Mouse (Mus musculus) bone marrow, adult 2 months (tissue): ENCODE data around the gene Ptk6. TPM values are rescaled to one million over a fixed set of nuclear protein-coding genes. Genes with fewer than 3 reads are reported as not detected.

Experiments
- H3K27ac ChIP-seq: fragments of 200-500 bp; 2 replicates; pipeline ENCODE4 v1.5.1; 2012; ENCODE audit warnings: low read depth, mild to moderate bottlenecking, control low read depth, inconsistent platforms, low read length; ENCODE audit not compliant: control insufficient read depth, poor library complexity, insufficient read depth
- H3K4me1 ChIP-seq: fragments of 200-500 bp; 2 replicates; pipeline ENCODE4 v1.6.1; 2011; ENCODE audit warnings: low read length; ENCODE audit not compliant: control insufficient read depth, insufficient read depth
- H3K4me3 ChIP-seq: fragments of 200-500 bp; replicated peaks from 2 replicates; pipeline ENCODE3; 2011; ENCODE audit warnings: mild to moderate bottlenecking, low read depth, low read length, control low read depth; ENCODE audit not compliant: control insufficient read depth
- CTCF ChIP-seq: fragments of 200-500 bp; IDR thresholded peaks from 2 replicates; pipeline ENCODE4 v1.5.1; 2011; ENCODE audit warnings: low read length, control low read depth; ENCODE audit not compliant: control insufficient read depth, insufficient read depth
- POLR2A ChIP-seq: fragments of 200-500 bp; IDR thresholded peaks from 2 replicates; pipeline ENCODE4 v1.6.1; 2011; ENCODE audit warnings: low read depth, mild to moderate bottlenecking, control low read depth, low read length, borderline replicate concordance; ENCODE audit not compliant: control insufficient read depth
- WGBS: fragments of 180-500 bp; shearing (Covaris S2); methylation state at CpG from one replicate; pipeline ENCODE4 v1.1.7; 2018; 5-methylcytosine and 5-hydroxymethylcytosine counted together
- polyA plus RNA-seq: library from polyadenylated mRNA; stranded (reverse); fragments of >200 nt; gene quantifications from 2 replicates; pipeline ENCODE4 v1.2.4, GENCODE M21; 2011; ENCODE audit warnings: low replicate concordance; ENCODE audit not compliant: missing spikeins, insufficient read depth, insufficient read length

Gene Ptk6
- polyA plus RNA-seq, 1 experiment, result not detected

DNA sequence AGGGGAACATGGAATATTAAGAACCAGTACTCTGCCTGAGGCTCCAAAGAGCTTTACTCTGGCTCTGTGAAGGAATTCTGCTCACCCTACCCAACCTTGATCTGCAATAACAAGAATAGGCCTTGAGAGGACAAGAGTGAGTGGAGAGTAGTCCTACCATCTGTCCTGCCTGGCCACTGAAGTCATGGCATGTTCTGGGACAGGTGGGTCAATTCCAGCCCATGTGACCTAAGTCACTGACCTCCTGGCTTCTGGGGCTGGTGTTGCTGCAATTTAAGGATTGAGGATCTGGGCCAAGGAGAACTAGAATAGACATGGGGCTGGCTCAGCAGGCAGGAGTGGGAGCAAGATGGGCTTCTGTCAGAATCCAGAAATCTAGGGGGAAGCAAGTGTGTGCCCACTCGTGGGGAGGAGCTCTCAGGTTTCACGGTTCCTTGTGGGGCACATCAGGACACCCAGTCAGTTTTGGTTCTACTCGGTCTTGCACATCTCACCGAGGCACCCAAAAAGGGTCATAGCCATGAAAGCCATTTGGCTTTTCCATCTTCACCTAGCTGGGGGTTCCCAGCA is 55.5 kb downstream of the Ptk6 start:
- H3K4me1 ChIP-seq, result no peaks in the 10 kb centered on the region
- WGBS, result 41% methylated on average over 4 of the region's 4 CpGs
- H3K27ac ChIP-seq, result no peak overlapping the region; the same call in 1 of the 2 replicates
- TF ChIP-seq POLR2A (no peak), CTCF (no peak)
- H3K4me3 ChIP-seq, result no peak overlapping the region

DNA sequence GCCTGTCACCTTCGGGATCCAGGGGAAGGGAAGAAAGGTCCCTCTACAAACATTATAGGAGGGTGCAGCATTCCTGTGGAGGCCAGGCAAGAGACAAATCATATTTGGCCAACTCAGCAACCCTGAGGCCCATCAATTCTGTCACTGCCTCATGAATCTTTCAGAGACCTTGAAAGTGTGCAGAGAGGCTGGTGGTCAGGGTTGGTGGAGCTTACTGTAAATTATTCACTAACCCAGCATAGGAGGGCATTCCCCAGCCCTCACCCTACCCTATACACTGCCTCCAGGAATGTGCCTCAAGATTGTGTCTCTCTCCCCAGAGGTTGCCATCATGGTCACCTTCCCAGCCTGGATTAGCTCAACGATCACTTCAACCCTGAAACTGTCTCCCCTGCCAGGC is 57.9 kb downstream of the Ptk6 start:
- no peak overlapping the region for H3K4me3 ChIP-seq
- TF ChIP-seq CTCF (no peak), POLR2A (no peak)
- no peaks in the 10 kb centered on the region for H3K4me1 ChIP-seq
- H3K27ac ChIP-seq, result no peak overlapping the region
- WGBS, result 66% methylated on average over 2 of the region's 2 CpGs

Other genes starting within 250 kb of the Ptk6 start
- not detected in 2 replicates for gene Nkain4, start 248.1 kb downstream of the Ptk6 start, polyA plus RNA-seq
- gene Arfgap1, start 235.6 kb downstream of the Ptk6 start, polyA plus RNA-seq, result 32.9 and 35.6 TPM in 2 replicates
- 0.52 and 2.6 TPM in 2 replicates for gene Col20a1, start 216.3 kb downstream of the Ptk6 start, polyA plus RNA-seq
- gene Chrna4, start 159.2 kb downstream of the Ptk6 start, polyA plus RNA-seq, result not detected in 2 replicates
- gene Kcnq2, start 67.5 kb downstream of the Ptk6 start, polyA plus RNA-seq, result not detected in 2 replicates
- gene Eef1a2, start 45.8 kb downstream of the Ptk6 start, polyA plus RNA-seq, result 0.47 and 0.97 TPM in 2 replicates
- 43.8 and 59.8 TPM in 2 replicates for gene Ppdpf, start 15.5 kb downstream of the Ptk6 start, polyA plus RNA-seq
- not detected in 2 replicates for gene Srms, start 10.4 kb upstream of the Ptk6 start, polyA plus RNA-seq
- not detected in 2 replicates for gene Fndc11, start 17.2 kb upstream of the Ptk6 start, polyA plus RNA-seq
- gene Helz2, start 39.2 kb upstream of the Ptk6 start, polyA plus RNA-seq, result 11.2 and 29.3 TPM in 2 replicates
- gene Gmeb2, start 85.2 kb upstream of the Ptk6 start, polyA plus RNA-seq, result 18.5 and 28.7 TPM in 2 replicates
- 2.7 TPM in 1 of 2 replicates, not detected in the other for gene Stmn3, start 111.7 kb upstream of the Ptk6 start, polyA plus RNA-seq
- 44.7 and 86.6 TPM in 2 replicates for gene Rtel1, start 117.0 kb upstream of the Ptk6 start, polyA plus RNA-seq
- 10.8 and 30.8 TPM in 2 replicates for gene Zgpat, start 162.1 kb upstream of the Ptk6 start, polyA plus RNA-seq
- gene Arfrp1, start 162.6 kb upstream of the Ptk6 start, polyA plus RNA-seq, result 25.1 and 48.4 TPM in 2 replicates
- gene Lime1, start 177.3 kb upstream of the Ptk6 start, polyA plus RNA-seq, result 37.9 and 47.7 TPM in 2 replicates